Mouse (Mus musculus) cerebellum, adult 2 months (tissue): Measurements from ENCODE around the gene Ctps. TPM values are rescaled to one million over a fixed set of nuclear protein-coding genes. Genes with fewer than 3 reads are reported as not detected.
A peak's percentile ranks its signal among the peaks of the same experiment; 100 is the strongest.

Experiments used
- DNase-seq, 2 experiments: peaks; one replicate each; pipeline ENCODE4 v3.0.0; 2021
- H3K27ac ChIP-seq: fragments of 200-500 bp; 2 replicates; pipeline ENCODE4 v1.5.1; 2012; ENCODE audit warnings: low read length, control low read depth, inconsistent platforms; ENCODE audit not compliant: insufficient read depth
- H3K27me3 ChIP-seq: fragments of 200-500 bp; 2 replicates; pipeline ENCODE4 v1.6.1; 2012; ENCODE audit warnings: inconsistent platforms, mild to moderate bottlenecking, low read length, moderate library complexity; ENCODE audit not compliant: control insufficient read depth, insufficient read depth
- H3K4me1 ChIP-seq: fragments of 200-500 bp; 2 replicates; pipeline ENCODE4 v1.6.1; 2011; ENCODE audit warnings: low read length; ENCODE audit not compliant: control insufficient read depth, insufficient read depth
- H3K4me3 ChIP-seq: fragments of 200-500 bp; replicated peaks from 2 replicates; pipeline ENCODE3; 2011; ENCODE audit warnings: mild to moderate bottlenecking, low read depth, low read length, control low read depth; ENCODE audit not compliant: insufficient read depth
- CTCF ChIP-seq: fragments of 200-500 bp; IDR thresholded peaks from 2 replicates; pipeline ENCODE4 v1.5.1; 2011; ENCODE audit warnings: low read depth, mild to moderate bottlenecking, control low read depth, low read length, moderate library complexity, borderline replicate concordance; ENCODE audit not compliant: insufficient read depth
- POLR2A ChIP-seq: fragments of 200-500 bp; IDR thresholded peaks from 2 replicates; pipeline ENCODE4 v1.6.1; 2011; ENCODE audit warnings: low read length, control low read depth, borderline replicate concordance; ENCODE audit not compliant: insufficient read depth
- WGBS: fragments of 180-500 bp; shearing (Covaris S2); methylation state at CpG from one replicate; pipeline ENCODE4 v1.1.7; 2018; 5-methylcytosine and 5-hydroxymethylcytosine counted together
- polyA plus RNA-seq: library from polyadenylated mRNA; depleted of rRNA; stranded (reverse); fragments of >200 nt; gene quantifications from 2 replicates; pipeline ENCODE4 v1.2.3, GENCODE M21; 2012; rRNA removed

Gene Ctps
- polyA plus RNA-seq, result 28.8 and 29.7 TPM in 2 replicates

- peak; percentile 97 for TF ChIP-seq POLR2A
- no peak for TF ChIP-seq CTCF
- peak; percentile 94 to 97 for DNase-seq
- no peaks in the 10 kb centered on the region for H3K4me1 ChIP-seq
- H3K27me3 ChIP-seq, result no peaks in the 10 kb centered on the region
- peak within 1 kb of the TSS; percentile 65 for H3K27ac ChIP-seq
- WGBS, result under 1% methylated on average over 97 of the region's 97 CpGs
- peak within 1 kb of the TSS; percentile 68 for H3K4me3 ChIP-seq
These were observed at the start of gene Ctps for GRCm38 (mm10) chr4:120569486-120570437. TSS of gene Ctps (minus strand) at chr4:120570276.

GRCm38 (mm10) chr4:120616199-120617025, 46.3 kb upstream of the Ctps start:
- H3K4me3 ChIP-seq, result no peak overlapping the region
- H3K4me1 ChIP-seq, result peaks cover 39% of the 10 kb centered on the region
- no peak for TF ChIP-seq CTCF
- TF ChIP-seq POLR2A, result no peak
- H3K27me3 ChIP-seq, result no peaks in the 10 kb centered on the region
- peak overlapping the region; percentile 99 for H3K27ac ChIP-seq
- DNase-seq, result peak; percentile 74 to 75
- WGBS, result 30% methylated on average over 13 of the region's 13 CpGs

GRCm38 (mm10) chr4:120615528-120616081, 45.5 kb upstream of the Ctps start:
- peak; percentile 69 to 73 for DNase-seq
- Histone ChIP-seq H3K4me1 (peaks cover 46% of the 10 kb centered on the region), H3K4me3 (no peak overlapping the region), H3K27me3 (no peaks in the 10 kb centered on the region), H3K27ac (peak overlapping the region; percentile 99)
- WGBS, result 31% methylated on average over 10 of the region's 10 CpGs
- TF ChIP-seq POLR2A (0 out of 2 replicates have a peak, but pooled peaks have one; percentile 19), CTCF (no peak)

- DNase-seq, result peak; percentile 47 to 58
- TF ChIP-seq CTCF (no peak), POLR2A (no peak)
- Histone ChIP-seq H3K27ac (peak overlapping the region; percentile 99), H3K27me3 (no peaks in the 10 kb centered on the region), H3K4me1 (peaks cover 47% of the 10 kb centered on the region), H3K4me3 (no peak overlapping the region)
- WGBS, result 47% methylated on average over 9 of the region's 9 CpGs
These were observed 44.6 kb upstream of the Ctps start for GRCm38 (mm10) chr4:120614644-120615043.

DNA sequence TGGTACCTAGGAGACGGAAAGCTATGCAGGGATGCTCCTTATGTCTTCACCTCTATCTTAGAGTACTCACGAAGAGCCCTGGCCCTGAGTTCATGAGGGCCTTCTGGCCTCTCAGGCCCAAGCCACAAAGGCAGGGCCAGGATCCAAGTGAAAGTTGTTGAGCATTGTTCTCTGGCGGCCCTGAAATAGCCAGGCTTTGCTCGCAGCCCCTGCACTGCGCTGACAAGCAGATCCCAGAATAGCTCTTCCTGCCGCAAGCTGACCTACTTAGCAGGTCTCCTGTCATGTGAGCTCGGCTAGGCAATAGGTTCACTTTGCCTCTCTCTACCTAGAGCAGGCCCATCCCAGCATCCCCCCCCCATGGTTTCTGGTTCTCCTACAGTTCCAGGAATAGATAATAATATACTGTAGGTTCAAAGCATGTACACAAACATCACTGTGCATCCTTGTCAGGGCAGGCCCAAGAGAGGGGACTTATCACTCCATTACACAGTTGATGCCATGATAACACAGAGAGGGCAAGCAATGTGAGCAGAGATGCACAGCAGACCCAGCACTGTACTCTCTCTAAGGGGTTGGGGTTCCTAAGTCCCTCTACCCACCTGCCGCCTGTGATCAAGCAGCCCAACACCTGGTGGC, 43.7 kb upstream of the Ctps start:
- H3K4me3 ChIP-seq, result peak overlapping the region; percentile 53
- 11% methylated on average over 8 of the region's 8 CpGs for WGBS

DNA sequence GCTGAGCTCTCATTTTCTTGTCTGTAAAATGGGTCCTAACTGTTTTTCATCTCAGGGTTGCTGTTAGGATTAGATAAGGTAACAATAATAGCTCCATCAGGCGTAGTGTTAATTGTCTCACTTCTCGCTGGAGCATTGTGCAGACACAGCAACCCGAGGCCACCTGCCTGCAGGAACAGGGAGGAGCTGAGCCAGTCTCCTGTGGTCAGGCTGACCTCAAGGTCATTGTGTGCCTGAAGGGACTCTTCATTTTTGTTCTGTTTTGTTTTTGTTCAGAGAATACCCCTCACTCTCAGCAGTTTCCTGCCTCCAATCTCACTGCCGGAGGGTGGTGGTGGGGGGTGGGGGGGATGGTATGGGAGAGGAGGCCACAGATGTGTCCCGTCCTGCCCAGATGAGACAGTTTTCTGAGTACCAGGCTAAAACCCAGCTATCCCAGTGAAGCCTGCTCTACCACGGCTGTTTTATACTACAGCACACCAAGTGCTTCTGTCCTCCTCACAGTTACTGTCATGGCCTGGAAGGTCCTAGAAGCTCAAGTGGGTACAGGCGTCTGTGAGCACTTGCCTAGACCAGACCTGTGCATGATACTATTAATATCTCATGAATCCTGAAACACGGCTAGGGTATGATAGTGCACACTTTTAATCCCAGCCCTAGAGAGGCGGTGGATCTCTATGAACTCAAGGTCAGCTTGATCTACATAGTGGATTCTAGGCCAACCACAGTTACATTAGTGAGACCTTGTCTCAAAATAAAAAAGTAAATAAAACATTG, 42.4 kb upstream of the Ctps start:
- peak overlapping the region; percentile 50 for H3K4me3 ChIP-seq
- peaks cover 47% of the 10 kb centered on the region for H3K4me1 ChIP-seq
- H3K27ac ChIP-seq, result peak overlapping the region; percentile 99
- TF ChIP-seq POLR2A (no peak), CTCF (no peak)
- WGBS, result 6% methylated on average over 9 of the region's 9 CpGs
- peak; percentile 66 to 78 for DNase-seq
- H3K27me3 ChIP-seq, result no peaks in the 10 kb centered on the region

More for the DNA sequence above, 43.7 kb upstream of the Ctps start:
- DNase-seq, result peak; percentile 92 to 98
- no peak for TF ChIP-seq CTCF
- peak; percentile 71; the same call in 1 of the 2 replicates for TF ChIP-seq POLR2A
- Histone ChIP-seq H3K4me1 (peaks cover 47% of the 10 kb centered on the region), H3K27me3 (no peaks in the 10 kb centered on the region), H3K27ac (peak overlapping the region; percentile 99)
